In genomic region chr17:46854096-46854495, GRCm38 (mm10) we compare ENCODE assay signal across 11 mouse cellular contexts. TPM values are rescaled to one million over a fixed set of nuclear protein-coding genes. Genes with fewer than 3 reads are reported as not detected.
DNase-seq lines count a peak whose midpoint lies in the region; ATAC-seq and TF ChIP-seq lines count a peak whose summit lies in the region.
"Had no signal": no experiment of that assay in that cellular context is flagged by ENCODE, and none has a peak within 500 bp of the region (broad histone marks: within the 10 kb centered on the region; RNA-seq: fewer than 3 reads in every experiment).

No protein-coding gene starts in this region.

- no peaks in the 10 kb centered on the region for H3K27me3 ChIP-seq in heart, embryonic 14.5 days (ENCODE audit: control insufficient read depth, insufficient read depth, low read length)
- H3K27me3 ChIP-seq in lung, embryonic 16.5 days (ENCODE audit: control insufficient read depth, insufficient read depth, low read depth, low read length) = no peaks in the 10 kb centered on the region
- H3K27me3 ChIP-seq in hindbrain, postnatal 0 days (ENCODE audit: insufficient read depth, low read length) = no peaks in the 10 kb centered on the region
- no peaks in the 10 kb centered on the region for H3K27me3 ChIP-seq in stomach, embryonic 14.5 days (ENCODE audit: control insufficient read depth, insufficient read depth, low read length)

- no peak for ATAC-seq in heart, embryonic 14.5 days (ENCODE audit: insufficient number of reproducible peaks, insufficient read depth, low FRiP score, low read depth)
- ATAC-seq in lung, embryonic 16.5 days (ENCODE audit: low read depth) = no peak
- ATAC-seq in hindbrain, postnatal 0 days = no peak
- no peak for ATAC-seq in stomach, embryonic 14.5 days (ENCODE audit: insufficient number of reproducible peaks, insufficient read depth, low FRiP score, low read depth)

- peak overlapping the region; percentile 30 to 99; a peak in 2 of 4 replicates for H3K27ac ChIP-seq in heart, embryonic 14.5 days (replicated peaks in 1 of 2; ENCODE audit: control insufficient read depth in 1 of 2, insufficient read depth in 1 of 2, low read depth in 2 of 2, low read length in 2 of 2)
- H3K27ac ChIP-seq in lung, embryonic 16.5 days (ENCODE audit: low read length) = peak overlapping the region; percentile 43
- H3K27ac ChIP-seq in hindbrain, postnatal 0 days = peak overlapping the region; percentile 100; the same call in 1 of the 2 replicates
- H3K27ac ChIP-seq in stomach, embryonic 14.5 days (ENCODE audit: low read length) = peak overlapping the region; percentile 59; the same call in 1 of the 2 replicates
- H3K27ac ChIP-seq: macrophage had no signal

- H3K4me2 ChIP-seq in heart, embryonic 14.5 days (ENCODE audit: low read length) = no peak overlapping the region
- H3K4me2 ChIP-seq in lung, embryonic 16.5 days (ENCODE audit: low read depth, low read length) = no peak overlapping the region
- peak overlapping the region; percentile 57; the same call in 1 of the 2 replicates for H3K4me2 ChIP-seq in hindbrain, postnatal 0 days (ENCODE audit: low read depth, low read length)
- H3K4me2 ChIP-seq in stomach, embryonic 14.5 days (replicated peaks; ENCODE audit: low read depth, low read length) = no peak overlapping the region

- H3K36me3 ChIP-seq in heart, embryonic 14.5 days (ENCODE audit: control insufficient read depth, insufficient read depth, low read length) = no peaks in the 10 kb centered on the region
- H3K36me3 ChIP-seq in lung, embryonic 16.5 days (ENCODE audit: control insufficient read depth, insufficient read depth, low read length) = no peaks in the 10 kb centered on the region
- no peaks in the 10 kb centered on the region for H3K36me3 ChIP-seq in hindbrain, postnatal 0 days (ENCODE audit: insufficient read depth, low read length)
- no peaks in the 10 kb centered on the region for H3K36me3 ChIP-seq in stomach, embryonic 14.5 days (ENCODE audit: control insufficient read depth, insufficient read depth, low read length)

- H3K9ac ChIP-seq in heart, embryonic 14.5 days (ENCODE audit: low read length) = peak overlapping the region; percentile 96; the same call in 1 of the 2 replicates
- no peak overlapping the region for H3K9ac ChIP-seq in lung, embryonic 16.5 days (ENCODE audit: low read length)
- no peak overlapping the region; the same call in 1 of the 2 replicates for H3K9ac ChIP-seq in hindbrain, postnatal 0 days (replicated peaks; ENCODE audit: low read length)
- H3K9ac ChIP-seq in stomach, embryonic 14.5 days (replicated peaks; ENCODE audit: low read depth, low read length) = no peak overlapping the region

- WGBS in heart, embryonic 14.5 days = 71% methylated on average over 7 of the region's 7 CpGs
- 75% methylated on average over 7 of the region's 7 CpGs for WGBS in lung, embryonic 16.5 days
- 79% methylated on average over 7 of the region's 7 CpGs for WGBS in hindbrain, postnatal 0 days
- 85% methylated on average over 7 of the region's 7 CpGs for WGBS in stomach, embryonic 14.5 days

- H3K4me3 ChIP-seq in heart, embryonic 14.5 days (ENCODE audit: control insufficient read depth in 1 of 2, insufficient read depth in 1 of 2, low read depth in 1 of 2, low read length in 2 of 2) = no peak overlapping the region
- H3K4me3 ChIP-seq in lung, embryonic 16.5 days (ENCODE audit: low read length) = no peak overlapping the region
- H3K4me3 ChIP-seq in hindbrain, postnatal 0 days (ENCODE audit: low read length) = no peak overlapping the region
- no peak overlapping the region for H3K4me3 ChIP-seq in stomach, embryonic 14.5 days (ENCODE audit: low read depth, low read length)

- no peak for TF ChIP-seq CTCF in hindbrain, postnatal 0 days (IDR thresholded peaks at IDR 0.05; ENCODE audit: low read depth)

- intact Hi-C loops in heart, postnatal 36 days (cut with DNase I) = loop anchor here (2.0 to 10.0 kb wide), 3 partner anchors 21 to 209 kb away; partner anchors contain the start of genes Klc4 and Mrpl2

- DNase-seq in heart, postnatal 36 days = no peak
- no peak for DNase-seq in lung, postnatal 4 days
- no peak for DNase-seq in hindbrain, postnatal 0 days (ENCODE audit: low spot score)
- no peak for DNase-seq in left cerebral cortex, adult 11 months (ENCODE audit: low spot score)
- no peak for DNase-seq in thymus, postnatal 36 days

- H3K9me3 ChIP-seq in heart, embryonic 14.5 days (ENCODE audit: control insufficient read depth, low read length) = no peaks in the 10 kb centered on the region
- no peaks in the 10 kb centered on the region for H3K9me3 ChIP-seq in lung, embryonic 16.5 days (ENCODE audit: control insufficient read depth, low read length)
- H3K9me3 ChIP-seq in hindbrain, postnatal 0 days (ENCODE audit: low read length) = no peaks in the 10 kb centered on the region
- H3K9me3 ChIP-seq in stomach, embryonic 14.5 days (ENCODE audit: control insufficient read depth, low read depth, low read length) = no peaks in the 10 kb centered on the region

- H3K4me1 ChIP-seq in heart, embryonic 14.5 days (ENCODE audit: control insufficient read depth in 2 of 2, insufficient read depth in 2 of 2, low read length in 2 of 2) = peaks cover 21 to 34% of the 10 kb centered on the region in 2 experiments
- H3K4me1 ChIP-seq in lung, embryonic 16.5 days (replicated peaks; ENCODE audit: control insufficient read depth, insufficient read depth, low read length) = peaks cover 33% of the 10 kb centered on the region
- peaks cover 13% of the 10 kb centered on the region for H3K4me1 ChIP-seq in hindbrain, postnatal 0 days (ENCODE audit: insufficient read depth, low read length)
- H3K4me1 ChIP-seq in stomach, embryonic 14.5 days (ENCODE audit: control insufficient read depth, insufficient read depth, low read length) = peaks cover 17% of the 10 kb centered on the region

RNA-seq across cellular contexts. Expression of gene Bicral, which starts 4.2 kb away (rescaled TPM):
- polyA plus RNA-seq in heart, embryonic 14.5 days (2014; fragmentation: Nextera tagmentation; extraction: Ambion mirVana) = 6.4 and 7.4 TPM in 2 replicates
- total RNA-seq in heart, postnatal 36 days (2021) = 10 to 100 TPM; 14.9 to 15.3 TPM
- polyA plus RNA-seq in lung, embryonic 16.5 days (2015; fragmentation: Nextera tagmentation; extraction: Ambion mirVana) = 3.3 and 4.4 TPM in 2 replicates
- total RNA-seq in hindbrain, postnatal 0 days (2014; rRNA removed) = 22.9 and 23.1 TPM in 2 replicates
- polyA plus RNA-seq in hindbrain, postnatal 0 days (2015; fragmentation: Nextera tagmentation; extraction: Ambion mirVana) = 5.1 and 5.2 TPM in 2 replicates
- 6.0 and 6.6 TPM in 2 replicates for polyA plus RNA-seq in stomach, embryonic 14.5 days (2014; fragmentation: Nextera tagmentation; extraction: Ambion mirVana)

RNA-seq across cellular contexts. Expression of gene Tbcc, which starts 36.4 kb away (rescaled TPM):
- polyA plus RNA-seq in heart, embryonic 14.5 days (2014; fragmentation: Nextera tagmentation; extraction: Ambion mirVana) = 53.1 and 54.7 TPM in 2 replicates
- 10 to 100 TPM; 15.9 to 16.6 TPM for total RNA-seq in heart, postnatal 36 days (2021)
- 38.6 and 40.8 TPM in 2 replicates for polyA plus RNA-seq in lung, embryonic 16.5 days (2015; fragmentation: Nextera tagmentation; extraction: Ambion mirVana)
- 41.8 and 61.5 TPM in 2 replicates for total RNA-seq in hindbrain, postnatal 0 days (2014; rRNA removed)
- 50.7 and 54.5 TPM in 2 replicates for polyA plus RNA-seq in hindbrain, postnatal 0 days (2015; fragmentation: Nextera tagmentation; extraction: Ambion mirVana)
- 52.6 and 54.3 TPM in 2 replicates for polyA plus RNA-seq in stomach, embryonic 14.5 days (2014; fragmentation: Nextera tagmentation; extraction: Ambion mirVana)

RNA-seq across cellular contexts. Expression of gene Prph2, which starts 56.2 kb away (rescaled TPM):
- polyA plus RNA-seq in heart, embryonic 14.5 days (2014; fragmentation: Nextera tagmentation; extraction: Ambion mirVana) = not detected in 2 replicates
- total RNA-seq in heart, postnatal 36 days (2021) = not detected
- not detected in 2 replicates for polyA plus RNA-seq in lung, embryonic 16.5 days (2015; fragmentation: Nextera tagmentation; extraction: Ambion mirVana)
- total RNA-seq in hindbrain, postnatal 0 days (2014; rRNA removed) = not detected in 2 replicates
- 0.05 TPM in 1 of 2 replicates, not detected in the other for polyA plus RNA-seq in hindbrain, postnatal 0 days (2015; fragmentation: Nextera tagmentation; extraction: Ambion mirVana)
- not detected in 2 replicates for polyA plus RNA-seq in stomach, embryonic 14.5 days (2014; fragmentation: Nextera tagmentation; extraction: Ambion mirVana)
- total RNA-seq: adrenal gland, postnatal 25 days had no signal
- polyA plus RNA-seq: macrophage; thymus, postnatal 0 days had no signal

Comparison
In these comparisons a context has a peak if more than half of its experiments do, and no peak if none do; other contexts are left out.
1. H3K27ac ChIP-seq: peak in every context shown above with its lines; median percentile 100 in hindbrain, postnatal 0 days; 64 in heart, embryonic 14.5 days; 59 in stomach, embryonic 14.5 days; 43 in lung, embryonic 16.5 days.